Mouse (Mus musculus): ENCODE results near the gene Eomes. TPM values are rescaled to one million over a fixed set of nuclear protein-coding genes. Genes with fewer than 3 reads are reported as not detected.

The Eomes gene
- not detected for total RNA-seq (2021)
- long read RNA-seq, experiment 1, result 0 reads
- long read RNA-seq, experiment 2, result 0 reads

DNA sequence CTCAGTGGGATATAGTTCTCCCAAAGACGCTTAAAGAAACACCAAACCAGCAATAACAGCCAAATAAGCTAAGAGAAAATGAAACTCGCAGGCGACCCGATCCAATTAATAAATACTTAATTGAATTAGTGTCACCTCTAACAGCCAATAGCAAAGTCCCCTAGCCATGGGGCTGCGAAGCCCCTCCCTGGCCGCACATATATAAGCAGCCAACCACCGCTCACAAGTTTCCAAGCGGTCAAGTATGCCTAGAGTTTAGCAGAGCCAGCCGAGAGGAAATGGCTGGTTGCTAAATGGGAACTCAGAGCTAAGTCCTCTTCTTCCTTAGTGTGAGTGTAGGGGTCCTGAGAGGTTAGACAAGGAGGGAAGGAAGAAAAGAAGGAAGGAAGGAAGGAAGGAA is at the start of gene Eomes:
Gene Eomes (plus strand): TSS at position 252 of the 400 bp plus-strand sequence.
- no peak for DNase-seq (ENCODE audit: low spot score in 2 of 2)

DNA sequence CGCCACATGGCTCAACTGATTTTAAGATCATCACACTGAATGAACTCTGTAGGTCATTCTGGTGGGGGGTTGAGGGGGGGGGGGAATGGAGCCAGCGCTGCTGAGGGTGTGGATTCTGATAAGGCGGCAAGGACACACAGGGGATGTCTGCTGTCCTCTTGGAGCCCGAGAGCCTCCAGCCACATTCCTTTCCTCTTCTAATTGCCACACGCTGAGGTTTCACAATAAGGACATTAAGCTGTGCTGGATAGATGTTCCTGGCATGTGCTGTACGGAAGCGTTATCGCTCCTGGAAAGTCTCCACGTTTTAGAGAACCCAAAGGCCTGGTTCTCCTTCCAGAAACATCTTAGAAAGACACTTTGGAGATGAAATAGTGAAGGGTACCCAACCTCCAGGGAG is 33.2 kb upstream of the Eomes start:
- no peak for DNase-seq (ENCODE audit: low spot score in 2 of 2)

DNA sequence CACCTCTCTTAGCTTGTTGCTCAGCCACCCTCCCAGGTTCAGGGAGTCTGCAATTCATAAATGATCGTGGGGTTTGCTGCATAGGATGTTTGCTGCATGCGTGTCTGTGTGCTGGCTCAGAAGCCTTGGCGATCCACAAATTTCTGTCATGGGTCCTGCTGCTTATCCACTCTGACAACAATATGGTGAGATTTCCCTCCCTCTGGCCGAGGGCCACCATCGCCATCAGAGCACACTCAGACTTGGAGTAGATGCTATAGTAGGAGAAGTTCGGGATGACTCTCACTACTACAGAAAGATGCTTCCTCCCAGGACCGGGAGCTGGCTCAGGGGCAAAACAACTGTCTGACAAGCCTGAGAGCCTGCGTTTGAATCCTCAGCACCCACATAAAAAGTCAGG is 28.7 kb upstream of the Eomes start:
- no peak for DNase-seq (ENCODE audit: low spot score in 2 of 2)

DNA sequence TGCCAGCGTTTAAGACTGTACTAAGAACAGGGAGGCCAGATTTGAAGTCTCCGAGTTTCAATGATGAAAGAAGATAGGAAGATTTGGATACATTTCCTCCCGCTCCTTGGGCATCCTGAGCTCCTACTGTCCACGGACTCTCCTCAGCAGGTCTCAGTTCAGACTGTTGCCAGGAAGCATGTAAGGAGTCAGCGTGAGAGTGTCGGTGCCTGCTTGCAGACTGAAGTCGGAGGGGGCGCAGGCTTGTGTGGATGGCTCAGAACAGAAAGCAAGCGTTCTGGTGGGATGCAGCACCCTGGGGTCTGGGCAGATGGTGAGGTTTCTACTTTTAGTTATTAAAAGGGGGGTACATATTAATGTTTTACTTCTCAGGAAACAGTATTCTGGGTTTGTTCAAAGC is 24.6 kb upstream of the Eomes start:
- no peak for DNase-seq (ENCODE audit: low spot score in 2 of 2)

DNA sequence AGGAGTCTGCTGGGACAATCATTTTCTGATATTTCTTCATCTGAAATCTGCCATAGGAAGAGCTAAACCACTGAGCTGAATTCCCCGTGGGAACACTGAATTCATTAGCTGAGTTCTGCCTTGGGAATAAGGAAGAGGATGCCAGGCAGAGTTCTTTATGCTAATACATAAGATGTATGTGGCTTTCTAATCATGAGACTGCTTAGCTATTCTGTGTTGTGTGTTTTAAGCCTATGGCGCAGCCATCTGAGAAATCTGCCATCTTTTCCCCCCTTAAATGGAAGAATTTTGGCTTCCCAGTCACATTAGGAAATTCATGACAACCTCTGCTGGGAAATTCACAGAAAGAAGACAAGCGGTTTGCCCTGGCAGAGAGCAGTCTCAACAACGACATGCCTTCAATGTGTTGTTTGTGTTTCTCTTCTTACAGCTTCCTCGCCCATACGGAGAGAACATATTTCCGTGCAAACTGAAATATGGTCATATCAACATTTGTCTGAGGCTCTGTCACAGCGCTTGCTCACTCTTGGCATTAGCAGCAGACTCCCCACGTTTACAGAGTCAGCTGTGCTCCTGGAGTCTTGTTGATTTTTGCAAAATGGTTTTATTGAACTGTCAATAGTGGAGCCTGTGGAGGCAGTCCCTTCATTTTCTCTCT is 22.7 kb upstream of the Eomes start:
- no peak for DNase-seq (ENCODE audit: low spot score in 2 of 2)

DNA sequence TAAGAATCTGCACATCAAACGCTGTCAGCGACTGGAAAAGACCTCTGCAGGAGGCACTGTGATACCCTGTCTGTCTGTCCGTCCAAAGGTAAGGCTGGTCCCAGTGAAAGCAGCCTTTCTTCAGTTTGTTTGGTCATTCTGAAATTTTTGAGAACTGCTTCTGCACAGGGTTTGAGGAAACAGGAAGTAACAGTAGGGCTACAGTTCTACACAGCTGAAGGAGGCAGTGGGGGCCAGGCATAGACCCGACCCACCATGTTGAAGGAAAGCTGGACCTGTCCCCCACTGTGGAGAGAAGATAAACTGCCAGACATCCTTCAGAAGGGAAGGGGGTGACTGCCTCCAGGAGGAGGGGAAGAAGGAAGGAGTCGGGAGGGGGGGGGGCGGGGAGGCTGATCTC is 21.6 kb upstream of the Eomes start:
- DNase-seq (ENCODE audit: low spot score in 2 of 2), result no peak

DNA sequence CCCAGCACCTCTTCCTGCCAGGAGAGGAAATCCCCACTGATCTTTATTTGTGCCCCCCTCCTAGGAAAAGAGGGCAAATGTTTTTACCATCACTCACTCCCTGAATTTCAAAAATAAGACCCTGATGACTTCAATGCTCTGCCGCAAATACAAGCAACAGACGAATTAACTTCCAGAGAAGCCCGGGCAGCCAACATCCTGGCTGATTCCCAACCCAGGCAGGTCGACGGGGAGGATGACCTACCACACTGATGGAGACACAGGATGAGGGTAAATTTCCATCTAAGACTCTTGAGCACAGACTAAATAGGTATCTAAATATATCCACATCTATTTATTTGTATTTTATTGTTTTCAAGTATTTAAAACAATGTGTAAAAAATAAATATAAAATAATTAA is 20.0 kb upstream of the Eomes start:
- no peak for DNase-seq (ENCODE audit: low spot score in 2 of 2)

DNA sequence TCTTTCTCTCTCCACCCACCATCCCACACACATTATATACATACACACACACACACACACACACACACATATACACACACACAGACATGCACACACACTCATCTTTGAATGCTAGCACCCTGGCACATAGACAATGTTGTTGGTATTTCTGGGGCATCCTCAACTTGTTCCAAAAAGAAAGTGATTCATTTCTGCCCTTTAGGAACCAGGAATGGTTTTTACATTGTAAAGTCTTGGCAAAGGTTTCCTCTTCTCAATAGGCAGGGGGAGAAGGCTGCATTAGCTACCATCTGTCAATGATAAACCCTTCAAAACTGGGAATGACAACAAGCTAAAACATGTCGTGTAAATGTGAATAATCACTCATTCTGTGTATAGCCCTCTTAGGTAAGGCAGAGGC is 14.0 kb upstream of the Eomes start:
- DNase-seq (ENCODE audit: low spot score in 2 of 2), result no peak

DNA sequence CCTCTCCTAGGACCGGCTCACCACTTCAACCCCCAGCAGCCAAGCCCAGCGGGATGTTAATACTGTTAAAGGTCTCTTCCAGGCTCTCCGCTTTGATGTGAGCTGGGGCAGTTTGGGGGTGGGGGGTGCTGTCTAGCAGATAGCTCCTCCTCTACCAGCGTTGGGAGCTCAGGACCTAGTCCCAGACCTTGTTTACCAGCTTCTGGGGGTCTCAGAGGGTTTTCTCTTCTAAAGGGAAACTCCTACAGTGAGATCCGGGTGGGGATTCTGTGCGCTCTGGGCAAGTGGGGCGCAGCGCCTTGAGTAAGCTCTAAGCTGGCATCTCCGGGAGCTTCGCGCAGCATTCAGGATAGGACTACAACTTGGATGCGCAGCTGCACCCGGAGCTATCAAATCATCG is 9.7 kb upstream of the Eomes start:
- no peak for DNase-seq (ENCODE audit: low spot score in 2 of 2)

DNA sequence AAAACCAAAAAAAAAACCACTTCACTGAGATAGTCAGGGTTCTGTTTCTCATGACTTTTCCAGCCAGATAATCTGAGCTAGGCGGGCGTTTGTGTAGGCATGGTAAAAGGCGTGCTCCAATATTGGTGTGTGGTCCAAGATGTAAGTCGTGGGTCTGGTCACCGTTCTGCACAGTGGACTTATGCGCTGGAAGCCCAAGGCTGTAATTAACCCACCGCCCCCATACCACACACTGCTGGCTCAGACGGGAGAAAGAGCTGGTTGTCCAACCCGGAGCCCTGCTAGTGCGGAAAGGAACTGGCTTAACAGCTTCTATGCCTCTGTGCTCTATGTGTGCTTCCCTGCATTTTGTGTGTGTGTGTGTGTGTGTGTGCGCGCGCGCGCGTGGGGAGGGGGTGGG is 8.7 kb upstream of the Eomes start:
- no peak for DNase-seq (ENCODE audit: low spot score in 2 of 2)

DNA sequence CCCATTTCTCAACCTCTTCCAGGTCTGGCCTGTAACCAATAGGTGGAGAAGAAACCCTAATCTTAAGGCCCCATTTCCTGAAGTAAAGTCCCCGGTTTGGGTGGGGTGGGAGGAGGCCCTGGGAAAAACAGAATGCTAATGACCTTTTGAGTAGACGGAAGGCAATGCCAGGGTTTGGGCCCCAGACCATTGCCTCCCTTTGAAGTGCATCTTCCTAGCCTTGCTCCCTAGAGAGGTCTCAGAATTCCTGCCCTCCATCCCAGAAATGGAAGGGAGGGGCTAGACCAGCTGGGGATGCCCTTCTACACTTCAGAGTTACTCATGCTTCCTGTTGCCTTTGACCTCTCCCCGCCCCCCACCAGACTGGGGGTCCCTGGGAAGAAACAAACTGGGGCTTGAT is 6.7 kb upstream of the Eomes start:
- DNase-seq (ENCODE audit: low spot score in 2 of 2), result no peak

DNA sequence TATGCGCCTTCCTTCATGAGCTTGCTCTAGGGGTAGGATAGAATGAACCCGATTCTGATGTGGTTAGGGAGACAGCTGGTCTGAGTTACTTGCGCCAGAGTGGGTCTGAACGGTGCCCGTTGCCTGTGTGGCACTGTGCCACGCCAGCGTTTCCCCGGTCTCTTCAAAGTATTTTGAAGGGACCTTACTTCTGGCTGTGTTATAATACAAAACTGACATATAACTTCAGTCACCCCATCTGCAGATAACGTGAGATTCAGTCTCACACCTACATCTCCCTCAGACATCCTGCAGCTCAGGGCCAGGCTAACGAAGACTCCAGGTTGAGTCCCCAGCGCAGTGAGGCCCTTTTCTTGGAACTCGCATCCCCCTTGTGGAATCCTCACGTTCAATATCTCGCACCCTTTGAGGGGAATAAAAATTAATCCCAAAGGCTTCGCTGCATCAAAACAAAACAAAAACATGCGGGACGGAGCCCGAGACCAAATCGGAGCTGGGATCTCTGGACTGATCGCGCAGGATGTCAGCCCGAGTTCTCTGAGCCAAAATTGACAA is 1.7 kb upstream of the Eomes start:
- no peak for DNase-seq (ENCODE audit: low spot score in 2 of 2)

DNA sequence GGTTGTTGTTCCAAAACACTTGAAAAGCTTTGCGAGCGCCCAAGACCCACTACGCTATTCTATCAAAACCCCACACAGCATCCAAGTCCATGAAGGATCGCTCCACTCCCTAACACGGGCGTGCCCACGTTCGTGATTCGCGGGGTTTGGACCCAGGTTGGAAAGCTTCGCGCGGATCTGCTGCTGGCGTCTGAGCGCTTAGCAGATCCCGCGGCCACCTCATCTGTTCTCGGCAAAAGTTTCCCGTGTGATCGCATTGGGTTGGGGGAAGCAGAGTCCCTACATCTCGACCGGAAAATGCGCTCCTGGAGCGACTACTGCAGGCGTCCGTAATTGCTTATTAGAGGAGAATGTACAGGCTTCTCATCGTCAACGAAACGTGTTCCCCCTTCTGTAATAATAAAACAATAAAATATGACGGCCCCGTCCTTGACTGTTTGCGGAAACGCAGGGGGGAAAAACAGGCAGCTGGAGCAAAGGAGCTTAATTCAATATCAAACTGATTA is 1.2 kb upstream of the Eomes start:
- DNase-seq (ENCODE audit: low spot score in 2 of 2), result peak in 1 of 2 experiments; percentile 25

DNA sequence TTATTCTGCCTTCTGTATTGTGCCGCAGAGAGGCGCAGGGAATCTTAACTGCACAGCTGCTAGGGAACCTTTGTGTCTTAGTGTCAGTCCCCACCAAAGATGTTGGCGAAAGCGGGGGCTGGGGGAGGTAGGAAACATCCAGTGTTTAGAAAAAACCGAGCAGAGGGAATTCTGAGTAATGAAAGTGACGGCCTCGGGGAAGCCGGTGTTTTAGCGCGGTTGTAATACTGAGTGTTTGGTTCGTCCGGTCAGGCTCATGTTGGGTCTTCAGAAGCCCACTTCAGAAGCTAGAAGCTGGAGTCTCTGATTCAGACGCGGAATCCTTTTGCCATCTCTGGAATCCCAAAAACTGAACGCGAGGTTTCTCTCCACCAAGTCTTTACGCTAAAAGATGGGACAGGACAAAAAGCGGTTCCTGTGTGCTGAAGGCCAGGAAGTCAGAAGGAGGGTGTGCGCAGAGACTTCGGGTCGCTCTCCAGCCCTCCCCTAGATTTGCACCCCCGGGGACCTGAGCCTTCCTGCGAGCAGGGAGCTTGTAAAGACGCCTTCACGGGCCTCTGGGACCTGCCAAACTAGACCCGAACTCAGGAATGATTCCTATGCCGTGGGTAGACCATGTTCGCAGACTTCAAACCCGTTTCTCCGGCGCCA is 606 bp upstream of the Eomes start:
- no peak for DNase-seq (ENCODE audit: low spot score in 2 of 2)

DNA sequence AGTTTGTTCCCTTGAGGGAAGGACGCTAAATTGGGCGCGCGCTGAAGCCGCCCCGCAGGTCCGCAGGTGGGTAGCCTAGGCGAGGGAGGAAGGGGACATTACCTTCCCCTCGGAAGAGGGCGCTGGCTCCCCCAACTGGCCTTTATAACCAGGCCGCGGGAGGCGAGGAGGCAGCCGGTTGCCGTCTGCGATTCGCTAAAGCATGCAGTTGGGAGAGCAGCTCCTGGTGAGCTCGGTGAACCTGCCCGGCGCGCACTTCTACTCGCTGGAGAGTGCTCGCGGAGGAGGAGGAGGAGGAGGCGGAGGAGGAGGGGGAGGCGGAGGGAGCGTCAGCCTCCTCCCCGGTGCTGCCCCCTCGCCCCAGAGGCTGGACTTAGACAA is 436 bp downstream of the Eomes start:
- DNase-seq (ENCODE audit: low spot score in 2 of 2), result peak in 1 of 2 experiments; percentile 32

DNA sequence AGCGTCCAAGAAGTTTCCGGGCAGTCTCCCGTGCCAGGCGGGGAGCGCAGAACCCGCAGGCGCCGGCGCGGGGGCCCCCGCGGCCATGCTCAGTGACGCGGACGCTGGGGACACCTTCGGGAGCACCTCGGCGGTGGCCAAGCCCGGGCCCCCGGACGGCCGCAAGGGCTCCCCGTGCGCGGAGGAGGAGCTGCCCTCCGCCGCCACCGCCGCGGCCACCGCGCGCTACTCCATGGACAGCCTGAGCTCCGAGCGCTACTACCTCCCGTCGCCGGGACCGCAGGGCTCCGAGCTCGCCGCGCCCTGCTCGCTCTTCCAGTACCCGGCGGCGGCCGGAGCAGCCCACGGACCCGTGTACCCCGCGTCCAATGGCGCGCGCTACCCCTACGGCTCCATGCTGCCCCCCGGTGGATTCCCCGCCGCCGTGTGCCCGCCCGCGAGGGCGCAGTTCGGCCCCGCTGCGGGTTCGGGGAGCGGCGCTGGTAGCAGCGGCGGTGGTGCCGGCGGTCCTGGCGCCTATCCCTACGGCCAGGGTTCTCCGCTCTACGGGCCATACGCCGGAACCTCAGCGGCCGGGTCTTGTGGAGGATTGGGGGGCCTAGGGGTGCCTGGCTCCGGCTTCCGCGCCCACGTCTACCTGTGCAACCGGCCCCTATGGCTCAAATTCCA is 961 bp downstream of the Eomes start:
- no peak for DNase-seq (ENCODE audit: low spot score in 2 of 2)

DNA sequence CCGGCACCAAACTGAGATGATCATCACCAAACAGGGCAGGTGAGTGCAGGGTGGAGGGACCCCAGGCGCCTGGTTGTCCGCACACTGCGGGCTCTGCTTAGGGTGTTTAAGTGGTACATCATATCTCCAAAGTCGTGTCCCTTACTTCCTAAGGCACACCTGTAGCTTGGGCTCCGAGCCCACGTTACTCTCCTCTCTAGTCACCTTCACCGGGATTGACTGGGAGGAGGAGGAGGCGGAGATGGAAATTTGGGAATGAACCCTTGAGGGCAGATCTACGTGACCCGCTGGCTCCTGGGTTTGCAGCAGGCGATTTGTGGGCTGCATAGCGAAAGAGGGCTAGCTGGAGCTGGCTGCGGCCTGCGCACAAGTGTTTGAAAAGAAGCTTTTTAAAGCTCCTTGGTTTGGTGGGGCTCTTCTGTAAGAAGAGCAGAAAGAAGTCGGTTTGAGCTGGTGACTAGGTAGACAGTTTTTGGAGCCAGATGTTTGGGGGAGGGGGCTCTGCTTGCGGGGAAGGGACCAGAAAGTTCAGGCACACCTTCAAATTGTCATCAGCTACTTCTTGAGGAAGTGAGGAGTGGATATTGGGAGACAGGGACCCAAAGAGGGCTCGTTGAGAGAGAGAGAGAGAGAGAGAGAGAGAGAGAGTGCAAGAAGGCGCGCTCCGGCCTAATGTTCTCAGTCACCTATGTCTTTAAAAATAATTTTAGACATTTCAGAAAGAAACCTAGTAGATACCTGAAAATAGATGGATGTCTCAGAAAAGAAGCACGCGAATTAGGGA is 1.7 kb downstream of the Eomes start:
- no peak for DNase-seq (ENCODE audit: low spot score in 2 of 2)

DNA sequence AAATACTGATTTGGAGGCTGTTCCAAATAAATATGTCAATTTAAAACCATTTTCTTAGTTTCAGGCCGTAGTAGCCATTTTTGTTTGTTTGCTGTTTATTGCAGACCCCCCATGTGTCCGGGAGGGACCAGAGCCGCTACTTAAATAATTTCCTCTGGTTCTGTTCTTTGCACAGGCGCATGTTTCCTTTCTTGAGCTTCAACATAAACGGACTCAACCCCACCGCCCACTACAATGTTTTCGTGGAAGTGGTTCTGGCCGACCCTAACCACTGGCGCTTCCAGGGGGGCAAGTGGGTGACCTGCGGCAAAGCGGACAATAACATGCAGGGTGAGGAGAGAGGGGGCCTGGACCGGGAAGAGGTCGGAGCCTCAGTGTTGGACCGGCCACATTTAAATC is 2.3 kb downstream of the Eomes start:
- no peak for DNase-seq (ENCODE audit: low spot score in 2 of 2)

DNA sequence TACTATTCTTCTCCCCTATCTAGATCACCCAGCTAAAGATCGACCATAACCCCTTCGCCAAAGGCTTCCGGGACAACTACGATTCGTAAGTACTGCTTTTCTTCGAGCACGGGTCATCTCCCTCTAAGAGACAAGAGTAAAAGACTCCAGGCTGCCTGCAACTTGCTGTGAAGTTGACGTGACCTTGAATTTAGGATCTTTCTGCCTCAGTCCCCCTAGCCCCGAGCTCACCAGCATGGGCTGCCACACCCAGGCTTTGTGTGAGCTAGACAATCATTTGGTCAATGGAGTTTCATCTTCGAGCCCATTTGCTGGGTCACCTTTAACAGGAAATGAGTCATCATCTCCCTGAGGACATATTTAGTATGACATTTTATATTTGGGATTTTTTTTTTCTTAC is 4.2 kb downstream of the Eomes start:
- DNase-seq (ENCODE audit: low spot score in 2 of 2), result no peak

DNA sequence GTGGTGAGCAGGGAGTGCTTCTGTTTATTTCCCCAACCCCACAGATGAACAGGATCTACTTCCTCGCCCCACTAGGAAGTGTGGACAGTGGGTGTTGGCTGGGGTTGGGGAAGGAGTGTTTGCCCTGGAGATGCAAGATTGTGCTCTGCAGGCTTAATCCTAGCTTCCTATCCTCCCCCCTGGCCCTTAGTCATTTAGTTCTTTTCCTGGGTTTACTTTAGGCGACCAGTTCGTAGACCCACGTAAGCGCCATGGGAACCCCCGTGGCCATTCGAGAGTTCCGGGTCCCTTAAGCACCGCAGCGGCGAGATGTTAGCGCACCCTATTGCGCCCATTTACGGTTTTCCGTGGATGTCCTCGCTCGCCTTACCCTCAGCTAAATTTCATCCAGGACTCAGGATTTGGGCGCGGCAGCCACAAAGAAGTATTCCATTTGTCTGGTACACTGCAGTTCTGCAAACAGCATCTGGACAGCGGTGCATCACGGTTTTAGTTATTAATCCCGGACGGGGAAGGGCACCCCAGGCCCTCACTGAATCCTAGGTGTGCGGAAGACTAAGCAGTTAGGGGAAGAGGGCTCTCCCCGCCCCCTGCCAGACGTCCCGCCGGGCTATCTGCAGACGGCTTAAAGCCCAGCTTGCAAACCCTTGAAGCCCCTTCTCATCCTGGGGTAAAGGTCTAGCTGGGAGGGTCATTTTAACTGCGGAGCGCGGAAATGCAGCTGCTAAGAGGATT is 8.5 kb downstream of the Eomes start:
- DNase-seq (ENCODE audit: low spot score in 2 of 2), result no peak

DNA sequence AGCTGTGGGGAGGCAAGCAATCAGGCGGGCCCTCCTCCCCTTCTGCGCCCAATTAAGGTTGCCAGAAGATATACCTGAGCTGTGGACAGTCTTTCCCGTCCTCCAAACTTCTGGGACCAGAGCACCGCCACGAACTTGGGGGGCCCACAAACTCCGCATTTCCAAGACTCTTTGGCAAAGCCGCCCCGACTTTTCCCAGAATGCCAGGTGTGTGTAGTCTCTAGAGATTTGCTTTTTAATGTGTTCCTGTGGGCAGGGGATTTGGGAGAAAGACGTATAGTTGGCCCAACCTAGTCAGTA is 9.0 kb downstream of the Eomes start:
- no peak for DNase-seq (ENCODE audit: low spot score in 2 of 2)

Measured in gastrocnemius, postnatal 4 days (tissue).